Mouse (Mus musculus) thymus, adult 2 months (tissue): Measurements from ENCODE around the gene Dna2. TPM values are rescaled to one million over a fixed set of nuclear protein-coding genes. Genes with fewer than 3 reads are reported as not detected.

Source experiments
- DNase-seq: peaks from one replicate; pipeline ENCODE4 v3.0.0; 2021
- H3K27ac ChIP-seq: fragments of 200-500 bp; 2 replicates; pipeline ENCODE4 v1.5.1; 2012; ENCODE audit warnings: low read length, control low read depth; ENCODE audit not compliant: control insufficient read depth, insufficient read depth
- H3K27me3 ChIP-seq: fragments of 200-500 bp; 2 replicates; pipeline ENCODE4 v1.6.1; 2012; ENCODE audit warnings: mild to moderate bottlenecking, low read length, moderate library complexity, mixed read lengths; ENCODE audit not compliant: control insufficient read depth, insufficient read depth
- H3K36me3 ChIP-seq: fragments of 200-500 bp; 2 replicates; pipeline ENCODE4 v1.6.1; 2012; ENCODE audit warnings: mild to moderate bottlenecking, low read length, moderate library complexity; ENCODE audit not compliant: control insufficient read depth, insufficient read depth
- H3K4me1 ChIP-seq: fragments of 200-500 bp; replicated peaks from 2 replicates; pipeline ENCODE4 v1.6.1; 2012; ENCODE audit warnings: low read length; ENCODE audit not compliant: control insufficient read depth, insufficient read depth
- H3K4me3 ChIP-seq: fragments of 200-500 bp; 2 replicates; pipeline ENCODE4 v1.5.1; 2012; ENCODE audit warnings: mild to moderate bottlenecking, low read length, control low read depth, moderate library complexity; ENCODE audit not compliant: control insufficient read depth, insufficient read depth
- CTCF ChIP-seq: fragments of 200-500 bp; IDR thresholded peaks from 2 replicates; pipeline ENCODE4 v1.5.1; 2012; ENCODE audit warnings: mild to moderate bottlenecking, control low read depth, low read length, moderate library complexity, borderline replicate concordance; ENCODE audit not compliant: control insufficient read depth, poor library complexity, insufficient read depth; ENCODE audit errors: extremely low read depth
- POLR2A ChIP-seq: fragments of 200-500 bp; IDR thresholded peaks from 2 replicates; pipeline ENCODE4 v1.6.1; 2012; ENCODE audit warnings: mild to moderate bottlenecking, low read length, control low read depth, moderate library complexity; ENCODE audit not compliant: control insufficient read depth, poor library complexity, insufficient read depth; ENCODE audit errors: extremely low read depth
- WGBS: fragments of 180-500 bp; shearing (Covaris S2); methylation state at CpG from one replicate; pipeline ENCODE4 v1.1.7; 2018; 5-methylcytosine and 5-hydroxymethylcytosine counted together
- polyA plus RNA-seq: library from polyadenylated mRNA; depleted of rRNA; stranded (reverse); fragments of >200 nt; gene quantifications from 2 replicates; pipeline ENCODE4 v1.2.3, GENCODE M21; 2012

The Dna2 gene
- polyA plus RNA-seq, 1 experiment = 20.0 TPM

- Histone ChIP-seq H3K27me3 (no peaks in the 10 kb centered on the region), H3K4me3 (no peak overlapping the region), H3K36me3 (peaks cover 21% of the 10 kb centered on the region), H3K4me1 (peaks cover 16% of the 10 kb centered on the region), H3K27ac (no peak overlapping the region)
- 48% methylated on average over 3 of the region's 3 CpGs for WGBS
- peak; percentile 32 for DNase-seq
- TF ChIP-seq CTCF = no peak
- TF ChIP-seq POLR2A = no peak
These were observed 40.5 kb downstream of the Dna2 start for GRCm38 (mm10) chr10:62987341-62987740.

GRCm38 (mm10) chr10:62990636-62991035, 43.8 kb downstream of the Dna2 start:
- WGBS = 97% methylated on average over 15 of the region's 15 CpGs
- Histone ChIP-seq H3K36me3 (peaks cover 46% of the 10 kb centered on the region), H3K27ac (no peak overlapping the region), H3K27me3 (no peaks in the 10 kb centered on the region), H3K4me3 (no peak overlapping the region), H3K4me1 (no peaks in the 10 kb centered on the region)
- no peak for TF ChIP-seq CTCF
- no peak for TF ChIP-seq POLR2A
- no peak for DNase-seq

GRCm38 (mm10) chr10:62993991-62994390, 47.2 kb downstream of the Dna2 start:
- DNase-seq = no peak
- Histone ChIP-seq H3K4me3 (no peak overlapping the region), H3K36me3 (peaks cover 65% of the 10 kb centered on the region), H3K4me1 (no peaks in the 10 kb centered on the region), H3K27me3 (no peaks in the 10 kb centered on the region), H3K27ac (no peak overlapping the region)
- no peak for TF ChIP-seq CTCF
- no peak for TF ChIP-seq POLR2A
- 94% methylated on average over 8 of the region's 9 CpGs for WGBS

GRCm38 (mm10) chr10:63000584-63000983, 53.8 kb downstream of the Dna2 start:
- WGBS = 90% methylated on average over 9 of the region's 9 CpGs
- H3K4me3 ChIP-seq = no peak overlapping the region
- no peak for TF ChIP-seq CTCF
- no peak for TF ChIP-seq POLR2A

GRCm38 (mm10) chr10:63003252-63003651, 56.4 kb downstream of the Dna2 start:
- peaks cover 59% of the 10 kb centered on the region for H3K36me3 ChIP-seq
- no peak overlapping the region for H3K4me3 ChIP-seq
- no peaks in the 10 kb centered on the region for H3K27me3 ChIP-seq
- no peak for TF ChIP-seq POLR2A
- TF ChIP-seq CTCF = no peak
- no peaks in the 10 kb centered on the region for H3K4me1 ChIP-seq
- WGBS = 92% methylated on average over 9 of the region's 9 CpGs
- DNase-seq = no peak
- H3K27ac ChIP-seq = no peak overlapping the region

More at GRCm38 (mm10) chr10:63000584-63000983, 53.8 kb downstream of the Dna2 start:
- DNase-seq = no peak
- Histone ChIP-seq H3K27me3 (no peaks in the 10 kb centered on the region), H3K27ac (no peak overlapping the region), H3K36me3 (peaks cover 61% of the 10 kb centered on the region), H3K4me1 (no peaks in the 10 kb centered on the region)

GRCm38 (mm10) chr10:63004556-63004955, 57.7 kb downstream of the Dna2 start:
- no peaks in the 10 kb centered on the region for H3K27me3 ChIP-seq
- no peaks in the 10 kb centered on the region for H3K4me1 ChIP-seq
- no peak overlapping the region for H3K4me3 ChIP-seq
- H3K27ac ChIP-seq = no peak overlapping the region
- DNase-seq = no peak
- no peak for TF ChIP-seq CTCF
- TF ChIP-seq POLR2A = no peak
- peaks cover 72% of the 10 kb centered on the region for H3K36me3 ChIP-seq
- WGBS = 99% methylated on average over 9 of the region's 9 CpGs

- Histone ChIP-seq H3K27ac (no peak overlapping the region), H3K27me3 (no peaks in the 10 kb centered on the region), H3K4me1 (no peaks in the 10 kb centered on the region), H3K4me3 (no peak overlapping the region), H3K36me3 (peaks cover 79% of the 10 kb centered on the region)
- TF ChIP-seq CTCF (no peak), POLR2A (no peak)
- WGBS = 91% methylated on average over 3 of the region's 3 CpGs
- no peak for DNase-seq
These were observed 61.4 kb downstream of the Dna2 start for GRCm38 (mm10) chr10:63008193-63008592.
